Mouse (Mus musculus): ENCODE results near the gene Pitpnm2.

The Pitpnm2 gene

GRCm38 (mm10) chr5:124180500-124181167 is 68.9 kb downstream of the Pitpnm2 start:
- no peak for DNase-seq (ENCODE audit: low spot score in 2 of 2)

- no peak for DNase-seq (ENCODE audit: low spot score in 2 of 2)
These were observed 70.1 kb downstream of the Pitpnm2 start for GRCm38 (mm10) chr5:124179411-124179810.

- DNase-seq (ENCODE audit: low spot score in 2 of 2), result no peak
These were observed 72.8 kb downstream of the Pitpnm2 start for GRCm38 (mm10) chr5:124176726-124177132.

GRCm38 (mm10) chr5:124175138-124175537 is 74.4 kb downstream of the Pitpnm2 start:
- DNase-seq (ENCODE audit: low spot score in 2 of 2), result no peak

GRCm38 (mm10) chr5:124173012-124173985 is 76.3 kb downstream of the Pitpnm2 start:
- peak in 1 of 2 experiments; percentile 89 for DNase-seq (ENCODE audit: low spot score in 2 of 2)

GRCm38 (mm10) chr5:124172246-124172645 is 77.3 kb downstream of the Pitpnm2 start:
- DNase-seq (ENCODE audit: low spot score in 2 of 2), result no peak

- DNase-seq (ENCODE audit: low spot score in 2 of 2), result no peak
These were observed 77.8 kb downstream of the Pitpnm2 start for GRCm38 (mm10) chr5:124171781-124172180.

- DNase-seq (ENCODE audit: low spot score in 2 of 2), result no peak
These were observed 80.3 kb downstream of the Pitpnm2 start for GRCm38 (mm10) chr5:124169224-124169621.

- DNase-seq (ENCODE audit: low spot score in 2 of 2), result no peak
These were observed 80.9 kb downstream of the Pitpnm2 start for GRCm38 (mm10) chr5:124168428-124169223.

- DNase-seq (ENCODE audit: low spot score in 2 of 2), result no peak
These were observed 81.9 kb downstream of the Pitpnm2 start for GRCm38 (mm10) chr5:124167621-124168020.

GRCm38 (mm10) chr5:124166741-124167140 is 82.8 kb downstream of the Pitpnm2 start:
- no peak for DNase-seq (ENCODE audit: low spot score in 2 of 2)

GRCm38 (mm10) chr5:124165622-124166570 is 83.7 kb downstream of the Pitpnm2 start:
- peak in 1 of 2 experiments; percentile 69 for DNase-seq (ENCODE audit: low spot score in 2 of 2)

GRCm38 (mm10) chr5:124163445-124163844 is 86.1 kb downstream of the Pitpnm2 start:
- no peak for DNase-seq (ENCODE audit: low spot score in 2 of 2)

- DNase-seq (ENCODE audit: low spot score in 2 of 2), result peak in 1 of 2 experiments; percentile 69
These were observed 87.0 kb downstream of the Pitpnm2 start for GRCm38 (mm10) chr5:124162577-124162976.

- no peak for DNase-seq (ENCODE audit: low spot score in 2 of 2)
These were observed 87.7 kb downstream of the Pitpnm2 start for GRCm38 (mm10) chr5:124161831-124162230.

- no peak for DNase-seq (ENCODE audit: low spot score in 2 of 2)
These were observed 90.1 kb downstream of the Pitpnm2 start for GRCm38 (mm10) chr5:124159453-124159852.

GRCm38 (mm10) chr5:124158305-124158704 is 91.3 kb downstream of the Pitpnm2 start:
- no peak for DNase-seq (ENCODE audit: low spot score in 2 of 2)

GRCm38 (mm10) chr5:124155943-124156342 is 93.6 kb downstream of the Pitpnm2 start:
- DNase-seq (ENCODE audit: low spot score in 2 of 2), result no peak

GRCm38 (mm10) chr5:124152734-124153133 is 96.8 kb downstream of the Pitpnm2 start:
- DNase-seq (ENCODE audit: low spot score in 2 of 2), result no peak

- no peak for DNase-seq (ENCODE audit: low spot score in 2 of 2)
These were observed 98.7 kb downstream of the Pitpnm2 start for GRCm38 (mm10) chr5:124150895-124151294.

GRCm38 (mm10) chr5:124149028-124149427 is 100.5 kb downstream of the Pitpnm2 start:
- DNase-seq (ENCODE audit: low spot score in 2 of 2), result no peak
